Mouse (Mus musculus): ENCODE results near the gene Stx4a. TPM values are rescaled to one million over a fixed set of nuclear protein-coding genes. Genes with fewer than 3 reads are reported as not detected.
"Not testable (repeated sequence)": the region's sequence is repeated elsewhere in the genome, so short reads cannot be mapped to it uniquely, and the experiment has no call there.

The Stx4a gene
- polyA plus RNA-seq, 1 experiment from 2014 or later, result 61.0 TPM

- no peak within 1 kb of the TSS for H3K4me2 ChIP-seq
- H3K4me3 ChIP-seq, result no peak within 1 kb of the TSS
- no peaks in the 10 kb centered on the region for H3K27me3 ChIP-seq
- no peak for ATAC-seq (ENCODE audit: insufficient number of reproducible peaks, insufficient read depth, low FRiP score, low TSS enrichment, low read depth)
- peaks cover 10% of the 10 kb centered on the region for H3K4me1 ChIP-seq
- 33% methylated on average over 4 of the region's 4 CpGs for WGBS
- peaks cover 65% of the 10 kb centered on the region for H3K36me3 ChIP-seq
- peak within 1 kb of the TSS; percentile 16; the same call in 1 of the 2 replicates for H3K9ac ChIP-seq
- no peak within 1 kb of the TSS for H3K27ac ChIP-seq
- no peaks in the 10 kb centered on the region for H3K9me3 ChIP-seq
These were observed 66.7 kb downstream of the Stx4a start, which contains the start of gene Prss53 for GRCm38 (mm10) chr7:127890798-127891197. Prss53 (minus strand) TSS chr7:127890970.

- no peaks in the 10 kb centered on the region for H3K27me3 ChIP-seq
- WGBS, result 78% methylated on average over 5 of the region's 5 CpGs
- H3K4me1 ChIP-seq, result peaks cover 10% of the 10 kb centered on the region
- H3K4me2 ChIP-seq, result peak overlapping the region; percentile 80
- peak overlapping the region; percentile 80 for H3K9ac ChIP-seq
- no peaks in the 10 kb centered on the region for H3K9me3 ChIP-seq
- no peak overlapping the region for H3K27ac ChIP-seq
- peak overlapping the region; percentile 67 for H3K4me3 ChIP-seq
- no peak for ATAC-seq (ENCODE audit: insufficient number of reproducible peaks, insufficient read depth, low FRiP score, low TSS enrichment, low read depth)
- peaks cover 28% of the 10 kb centered on the region for H3K36me3 ChIP-seq
These were observed 70.4 kb downstream of the Stx4a start for GRCm38 (mm10) chr7:127894480-127894879.

GRCm38 (mm10) chr7:127895442-127895841 lies 71.3 kb downstream of the Stx4a start, which contains the start of the genes Gm21974 and Vkorc1:
Gm21974 (minus strand) TSS chr7:127895454.
Vkorc1 (minus strand) TSS chr7:127895617.
- H3K9me3 ChIP-seq, result no peaks in the 10 kb centered on the region
- H3K36me3 ChIP-seq, result peaks cover 21% of the 10 kb centered on the region
- under 1% methylated on average over 26 of the region's 26 CpGs for WGBS
- peaks cover 10% of the 10 kb centered on the region for H3K4me1 ChIP-seq
- peak within 1 kb of the TSS; percentile 80 for H3K9ac ChIP-seq
- peak; percentile 93 for ATAC-seq (ENCODE audit: insufficient number of reproducible peaks, insufficient read depth, low FRiP score, low TSS enrichment, low read depth)
- H3K4me3 ChIP-seq, result peak within 1 kb of the TSS; percentile 67
- no peaks in the 10 kb centered on the region for H3K27me3 ChIP-seq
- H3K4me2 ChIP-seq, result peak within 1 kb of the TSS; percentile 80
- peak within 1 kb of the TSS; percentile 83 for H3K27ac ChIP-seq

GRCm38 (mm10) chr7:127895891-127896290 lies 71.8 kb downstream of the Stx4a start:
- Histone ChIP-seq H3K9ac (0 out of 2 replicates have a peak overlapping the region, but pooled peaks have one; percentile 16), H3K4me1 (peaks cover 10% of the 10 kb centered on the region), H3K4me2 (peak overlapping the region; percentile 80), H3K27ac (0 out of 2 replicates have a peak overlapping the region, but pooled peaks have one; percentile 83), H3K4me3 (peak overlapping the region; percentile 67), H3K36me3 (peaks cover 17% of the 10 kb centered on the region)
- not testable (repeated sequence) for H3K27me3 ChIP-seq; ATAC-seq (ENCODE audit: insufficient number of reproducible peaks, insufficient read depth, low FRiP score, low TSS enrichment, low read depth); H3K9me3 ChIP-seq
- 66% methylated on average over 7 of the region's 7 CpGs for WGBS

- Histone ChIP-seq H3K9ac (no peak overlapping the region), H3K4me2 (no peak overlapping the region), H3K4me3 (no peak overlapping the region), H3K4me1 (peaks cover 10% of the 10 kb centered on the region), H3K36me3 (peaks cover 17% of the 10 kb centered on the region), H3K9me3 (no peaks in the 10 kb centered on the region), H3K27ac (no peak overlapping the region), H3K27me3 (no peaks in the 10 kb centered on the region)
- no peak for ATAC-seq (ENCODE audit: insufficient number of reproducible peaks, insufficient read depth, low FRiP score, low TSS enrichment, low read depth)
- 58% methylated on average over 13 of the region's 13 CpGs for WGBS
These were observed 72.3 kb downstream of the Stx4a start for GRCm38 (mm10) chr7:127896384-127896783.

- Histone ChIP-seq H3K27me3 (no peaks in the 10 kb centered on the region), H3K27ac (no peak overlapping the region), H3K4me1 (peaks cover 10% of the 10 kb centered on the region), H3K4me3 (no peak overlapping the region), H3K36me3 (peaks cover 13% of the 10 kb centered on the region), H3K4me2 (no peak overlapping the region), H3K9me3 (no peaks in the 10 kb centered on the region), H3K9ac (no peak overlapping the region)
- WGBS, result 89% methylated on average over 7 of the region's 7 CpGs
- ATAC-seq (ENCODE audit: insufficient number of reproducible peaks, insufficient read depth, low FRiP score, low TSS enrichment, low read depth), result no peak
These were observed 73.4 kb downstream of the Stx4a start for GRCm38 (mm10) chr7:127897542-127897941.

GRCm38 (mm10) chr7:127898179-127898956 lies 74.3 kb downstream of the Stx4a start:
- peaks cover 10% of the 10 kb centered on the region for H3K4me1 ChIP-seq
- ATAC-seq (ENCODE audit: insufficient number of reproducible peaks, insufficient read depth, low FRiP score, low TSS enrichment, low read depth), result no peak
- H3K27me3 ChIP-seq, result no peaks in the 10 kb centered on the region
- no peak overlapping the region for H3K9ac ChIP-seq
- H3K27ac ChIP-seq, result no peak overlapping the region
- peaks cover 5% of the 10 kb centered on the region; the same call in 1 of the 2 replicates for H3K36me3 ChIP-seq
- H3K9me3 ChIP-seq, result no peaks in the 10 kb centered on the region
- no peak overlapping the region for H3K4me3 ChIP-seq
- 34% methylated on average over 10 of the region's 10 CpGs for WGBS
- no peak overlapping the region for H3K4me2 ChIP-seq

Other genes starting within 250 kb of the Stx4a start
- 8.8 and 12.1 TPM in 2 replicates for gene Ccdc189, start 235.7 kb upstream of the Stx4a start, polyA plus RNA-seq (2015; fragmentation: Nextera tagmentation; extraction: Ambion mirVana)
- 51.2 and 58.1 TPM in 2 replicates for gene Rnf40, start 235.5 kb upstream of the Stx4a start, polyA plus RNA-seq (2015; fragmentation: Nextera tagmentation; extraction: Ambion mirVana)
- 15.8 and 18.8 TPM in 2 replicates for gene Zfp629, start 208.5 kb upstream of the Stx4a start, polyA plus RNA-seq (2015; fragmentation: Nextera tagmentation; extraction: Ambion mirVana)
- gene Bcl7c, start 115.4 kb upstream of the Stx4a start, polyA plus RNA-seq (2015; fragmentation: Nextera tagmentation; extraction: Ambion mirVana), result 78.0 and 96.8 TPM in 2 replicates
- gene Ctf1, start 111.6 kb upstream of the Stx4a start, polyA plus RNA-seq (2015; fragmentation: Nextera tagmentation; extraction: Ambion mirVana), result 29.8 and 32.6 TPM in 2 replicates
- gene Ctf2, start 92.1 kb upstream of the Stx4a start, polyA plus RNA-seq (2015; fragmentation: Nextera tagmentation; extraction: Ambion mirVana), result 0.60 and 0.69 TPM in 2 replicates
- gene Fbxl19, start 79.8 kb upstream of the Stx4a start, polyA plus RNA-seq (2015; fragmentation: Nextera tagmentation; extraction: Ambion mirVana), result 7.5 and 8.7 TPM in 2 replicates
- 16.4 and 19.0 TPM in 2 replicates for gene Orai3, start 54.5 kb upstream of the Stx4a start, polyA plus RNA-seq (2015; fragmentation: Nextera tagmentation; extraction: Ambion mirVana)
- 27.0 and 33.2 TPM in 2 replicates for gene Setd1a, start 47.6 kb upstream of the Stx4a start, polyA plus RNA-seq (2015; fragmentation: Nextera tagmentation; extraction: Ambion mirVana)
- gene Gm49388, start 38.7 kb upstream of the Stx4a start, polyA plus RNA-seq (2015; fragmentation: Nextera tagmentation; extraction: Ambion mirVana), result not detected in 2 replicates
- 15.0 and 15.2 TPM in 2 replicates for gene Hsd3b7, start 23.7 kb upstream of the Stx4a start, polyA plus RNA-seq (2015; fragmentation: Nextera tagmentation; extraction: Ambion mirVana)
- gene Stx1b, start 255 bp downstream of the Stx4a start, polyA plus RNA-seq (2015; fragmentation: Nextera tagmentation; extraction: Ambion mirVana), result 7.4 and 8.7 TPM in 2 replicates
- gene Zfp646, start 51.9 kb downstream of the Stx4a start, polyA plus RNA-seq (2015; fragmentation: Nextera tagmentation; extraction: Ambion mirVana), result 11.4 and 12.3 TPM in 2 replicates
- 24.9 and 28.2 TPM in 2 replicates for gene Zfp668, start 52.5 kb downstream of the Stx4a start, polyA plus RNA-seq (2015; fragmentation: Nextera tagmentation; extraction: Ambion mirVana)
- 1.4 and 1.5 TPM in 2 replicates for gene Prss53, start 66.7 kb downstream of the Stx4a start, polyA plus RNA-seq (2015; fragmentation: Nextera tagmentation; extraction: Ambion mirVana)
- not detected in 2 replicates for gene Gm21974, start 71.2 kb downstream of the Stx4a start, polyA plus RNA-seq (2015; fragmentation: Nextera tagmentation; extraction: Ambion mirVana)
- 136 and 137 TPM in 2 replicates for gene Vkorc1, start 71.3 kb downstream of the Stx4a start, polyA plus RNA-seq (2015; fragmentation: Nextera tagmentation; extraction: Ambion mirVana)
- 83.2 and 96.8 TPM in 2 replicates for gene Bckdk, start 79.8 kb downstream of the Stx4a start, polyA plus RNA-seq (2015; fragmentation: Nextera tagmentation; extraction: Ambion mirVana)
- 45.6 and 52.3 TPM in 2 replicates for gene Kat8, start 88.2 kb downstream of the Stx4a start, polyA plus RNA-seq (2015; fragmentation: Nextera tagmentation; extraction: Ambion mirVana)
- 8.7 and 14.0 TPM in 2 replicates for gene Prss8, start 105.8 kb downstream of the Stx4a start, polyA plus RNA-seq (2015; fragmentation: Nextera tagmentation; extraction: Ambion mirVana)
- 10.5 and 10.6 TPM in 2 replicates for gene Prss36, start 122.4 kb downstream of the Stx4a start, polyA plus RNA-seq (2015; fragmentation: Nextera tagmentation; extraction: Ambion mirVana)
- gene Fus, start 143.2 kb downstream of the Stx4a start, polyA plus RNA-seq (2015; fragmentation: Nextera tagmentation; extraction: Ambion mirVana), result 540 and 577 TPM in 2 replicates
- 34.3 and 39.2 TPM in 2 replicates for gene Pycard, start 169.6 kb downstream of the Stx4a start, polyA plus RNA-seq (2015; fragmentation: Nextera tagmentation; extraction: Ambion mirVana)
- gene Trim72, start 179.7 kb downstream of the Stx4a start, polyA plus RNA-seq (2015; fragmentation: Nextera tagmentation; extraction: Ambion mirVana), result 0.18 TPM in 1 of 2 replicates, not detected in the other
- gene Itgam, start 238.3 kb downstream of the Stx4a start, polyA plus RNA-seq (2015; fragmentation: Nextera tagmentation; extraction: Ambion mirVana), result 0.73 and 0.94 TPM in 2 replicates
- not detected in 2 replicates for gene Gm49368, start 238.4 kb downstream of the Stx4a start, polyA plus RNA-seq (2015; fragmentation: Nextera tagmentation; extraction: Ambion mirVana)

All from embryonic facial prominence, embryonic 13.5 days (tissue).